Mouse (Mus musculus) hindbrain, embryonic 11.5 days (tissue): Measurements from ENCODE around the gene Bag5. TPM values are rescaled to one million over a fixed set of nuclear protein-coding genes. Genes with fewer than 3 reads are reported as not detected.

ENCODE experiments used
- ATAC-seq: fragments of 200-750 bp; cut with Nextera tagmentation; 2 replicates; pipeline ENCODE4 v1.8.0; 2017; ENCODE audit warnings: mild to moderate bottlenecking, moderate TSS enrichment, moderate library complexity; ENCODE audit not compliant: low FRiP score
- DNase-seq: peaks from one replicate; pipeline ENCODE4 v3.0.0-alpha.2; 2015; ENCODE audit warnings: low spot score
- H3K27ac ChIP-seq: fragments of 300-500 bp; sonication (generic); 2 replicates; pipeline ENCODE4 v1.5.1; 2014; ENCODE audit warnings: mild to moderate bottlenecking, low read depth, low read length
- H3K27me3 ChIP-seq: fragments of 300-500 bp; sonication (generic); 2 replicates; pipeline ENCODE4 v1.6.1; 2014; ENCODE audit warnings: mild to moderate bottlenecking, low read length, moderate library complexity, mixed read lengths; ENCODE audit not compliant: control insufficient read depth, insufficient read depth
- H3K36me3 ChIP-seq: fragments of 300-500 bp; sonication (generic); 2 replicates; pipeline ENCODE4 v1.6.1; 2014; ENCODE audit warnings: mild to moderate bottlenecking, low read length, moderate library complexity, mixed read lengths; ENCODE audit not compliant: control insufficient read depth, insufficient read depth
- H3K4me1 ChIP-seq: fragments of 300-500 bp; sonication (generic); replicated peaks from 2 replicates; pipeline ENCODE4 v1.6.1; 2014; ENCODE audit warnings: low read length, mixed read lengths; ENCODE audit not compliant: control insufficient read depth, insufficient read depth
- H3K4me2 ChIP-seq: fragments of 300-500 bp; sonication (generic); replicated peaks from 2 replicates; pipeline ENCODE4 v1.6.1; 2014; ENCODE audit warnings: mild to moderate bottlenecking, low read depth, low read length
- H3K4me3 ChIP-seq: fragments of 300-500 bp; sonication (generic); 2 replicates; pipeline ENCODE4 v1.5.1; 2014; ENCODE audit warnings: low read depth, low read length
- H3K9ac ChIP-seq: fragments of 300-500 bp; sonication (generic); 2 replicates; pipeline ENCODE4 v1.6.1; 2014; ENCODE audit warnings: low read depth, low read length
- H3K9me3 ChIP-seq: fragments of 300-500 bp; sonication (generic); 2 replicates; pipeline ENCODE4 v1.6.1; 2016; ENCODE audit warnings: low read length; ENCODE audit not compliant: control insufficient read depth
- WGBS: fragments of 180-500 bp; shearing (Covaris S2); extraction: QIAGEN DNeasy Blood & Tissue Kit; methylation state at CpG from one replicate; pipeline ENCODE4 v1.1.7; 2014; 5-methylcytosine and 5-hydroxymethylcytosine counted together
- polyA plus RNA-seq: library from polyadenylated mRNA; unstranded; fragments of >200 nt; fragmentation: Nextera tagmentation; extraction: Ambion mirVana; gene quantifications from 2 replicates; pipeline ENCODE4 v1.2.1, GENCODE M21; 2014

Gene Bag5
- polyA plus RNA-seq, 1 experiment from 2014 or later, result 61.5 TPM

DNA sequence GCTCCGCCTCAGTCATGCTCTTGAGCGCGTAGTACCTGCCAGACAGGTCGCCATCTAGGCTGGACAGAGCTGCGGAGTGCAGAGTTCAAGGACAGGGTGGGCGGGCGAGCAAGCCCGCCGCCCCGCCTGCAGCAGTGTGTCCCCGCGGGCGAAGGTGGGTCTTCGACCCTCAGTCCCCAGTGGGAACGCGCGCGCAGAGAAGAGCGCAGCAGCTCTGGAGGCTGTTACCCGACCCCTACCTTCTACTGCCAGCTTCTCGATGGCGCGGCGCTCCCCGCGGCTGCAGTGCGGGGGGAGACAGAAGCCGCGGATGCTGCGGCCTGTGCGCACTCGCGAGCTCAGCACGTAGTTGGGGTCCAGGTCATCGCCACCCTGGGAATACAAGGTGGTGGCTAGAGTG, 42.1 kb downstream of the Bag5 start:
- Histone ChIP-seq H3K36me3 (no peaks in the 10 kb centered on the region), H3K27me3 (no peaks in the 10 kb centered on the region), H3K27ac (peak overlapping the region; percentile 76), H3K4me3 (peak overlapping the region; percentile 81), H3K9ac (peak overlapping the region; percentile 96), H3K4me2 (peak overlapping the region; percentile 93), H3K4me1 (peaks cover 6% of the 10 kb centered on the region; the same call in 1 of the 2 replicates), H3K9me3 (no peaks in the 10 kb centered on the region)
- ATAC-seq (no peak), DNase-seq (peak; percentile 55)
- WGBS, result under 1% methylated on average over 33 of the region's 35 CpGs

DNA sequence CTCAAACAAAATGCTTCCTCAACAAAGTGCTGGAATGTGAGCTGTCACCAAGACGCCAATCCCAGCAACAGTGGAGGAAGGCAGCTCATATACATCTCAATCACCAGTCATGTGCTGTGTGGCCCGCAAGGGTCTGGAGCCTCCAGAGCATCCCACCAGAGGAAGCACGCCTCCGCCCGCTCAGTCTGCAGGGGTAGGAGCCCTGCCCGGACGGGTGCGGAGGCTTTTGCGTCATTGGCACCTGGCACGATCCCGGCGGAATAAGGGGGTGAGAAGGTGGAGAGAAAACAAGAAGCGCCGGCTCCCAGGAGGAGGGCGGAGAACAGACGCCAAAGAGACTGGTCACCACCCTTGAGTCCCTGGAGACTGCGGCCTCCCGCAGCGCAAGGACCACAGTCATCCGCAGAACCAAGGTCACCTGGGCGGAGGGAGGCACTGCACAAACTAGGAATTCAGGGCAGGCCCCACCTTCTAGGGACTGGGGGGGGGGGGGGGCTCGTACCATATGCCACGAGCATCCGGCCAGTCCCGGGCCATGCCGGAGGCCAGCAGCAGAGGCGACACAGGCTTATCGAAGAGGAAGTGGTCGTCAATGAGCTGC, 42.6 kb downstream of the Bag5 start:
- no peaks in the 10 kb centered on the region for H3K9me3 ChIP-seq
- H3K27me3 ChIP-seq, result no peaks in the 10 kb centered on the region
- no peaks in the 10 kb centered on the region for H3K36me3 ChIP-seq
- H3K4me3 ChIP-seq, result peak overlapping the region; percentile 81
- peaks cover 6% of the 10 kb centered on the region; the same call in 1 of the 2 replicates for H3K4me1 ChIP-seq
- DNase-seq (peak; percentile 58), ATAC-seq (no peak)
- H3K9ac ChIP-seq, result peak overlapping the region; percentile 96
- whole genome bisulfite sequencing, result 5% methylated on average over 24 of the region's 29 CpGs
- H3K4me2 ChIP-seq, result peak overlapping the region; percentile 93
- peak overlapping the region; percentile 76 for H3K27ac ChIP-seq

DNA sequence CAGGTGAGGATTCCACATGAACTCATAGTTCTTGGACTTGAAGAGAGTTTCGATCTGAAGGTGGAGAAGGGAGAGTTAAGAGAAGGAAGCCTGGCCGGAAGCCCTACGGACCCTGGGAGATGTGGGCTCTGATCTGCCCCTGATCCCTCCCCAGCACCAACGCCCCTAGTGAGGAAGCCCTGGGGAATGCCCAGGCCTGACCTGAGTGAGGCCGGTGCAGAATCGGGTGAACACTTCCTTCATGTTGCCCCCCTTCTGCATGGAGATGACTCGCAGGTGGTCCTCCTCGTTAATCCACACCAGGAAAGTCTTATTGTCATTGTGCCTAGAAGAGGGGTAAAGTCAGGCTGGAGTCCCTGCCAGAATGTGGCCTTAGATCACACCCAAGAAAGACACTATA, 43.1 kb downstream of the Bag5 start:
- Histone ChIP-seq H3K4me1 (peaks cover 6% of the 10 kb centered on the region; the same call in 1 of the 2 replicates), H3K27me3 (no peaks in the 10 kb centered on the region), H3K9me3 (no peaks in the 10 kb centered on the region), H3K9ac (peak overlapping the region; percentile 96), H3K36me3 (no peaks in the 10 kb centered on the region), H3K27ac (peak overlapping the region; percentile 47; the same call in 1 of the 2 replicates), H3K4me3 (peak overlapping the region; percentile 81), H3K4me2 (peak overlapping the region; percentile 93)
- 43% methylated on average over 8 of the region's 8 CpGs for whole genome bisulfite sequencing
- DNase-seq (no peak), ATAC-seq (no peak)

DNA sequence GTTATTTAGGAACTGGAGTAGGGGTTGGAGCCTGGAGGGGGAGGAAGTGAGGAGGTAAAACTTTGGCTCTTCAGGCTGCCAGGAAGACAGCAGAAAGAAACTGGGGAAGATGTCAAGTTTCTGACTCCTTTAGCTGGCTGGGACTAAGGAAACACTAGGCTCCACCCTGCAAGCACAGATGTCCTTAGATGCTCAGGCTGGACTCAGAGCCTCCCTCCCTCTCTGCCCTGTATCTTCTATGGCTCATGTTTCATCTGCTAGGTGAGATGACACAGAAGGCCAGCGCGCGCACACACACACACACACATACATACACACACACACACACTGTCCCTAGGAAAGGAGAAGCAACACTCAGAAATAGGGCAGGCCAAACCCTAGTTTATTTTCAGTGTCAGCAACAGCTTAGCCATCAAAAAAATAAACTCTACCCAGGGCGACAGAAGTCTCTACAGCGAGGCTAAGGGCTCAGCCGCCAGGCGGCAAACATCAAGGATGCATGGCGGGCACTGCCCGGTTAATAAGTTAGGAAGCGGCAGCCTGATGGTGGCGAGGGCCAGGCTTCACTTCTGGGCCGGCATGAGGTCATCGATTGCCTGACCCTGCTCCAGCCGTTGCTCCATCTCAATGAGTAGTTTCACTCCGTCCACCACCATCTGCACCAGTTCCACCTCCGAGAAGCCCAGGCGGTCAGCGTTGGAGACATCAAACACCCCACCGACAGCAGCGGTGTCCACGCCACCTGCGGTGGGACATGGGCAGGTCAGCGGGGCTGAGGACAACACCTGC, 43.9 kb downstream of the Bag5 start:
- DNase-seq (peak; percentile 35), ATAC-seq (no peak)
- H3K9ac ChIP-seq, result peak overlapping the region; percentile 3; the same call in 1 of the 2 replicates
- peak overlapping the region; percentile 58 for H3K27ac ChIP-seq
- no peaks in the 10 kb centered on the region for H3K27me3 ChIP-seq
- peak overlapping the region; percentile 81 for H3K4me3 ChIP-seq
- H3K4me2 ChIP-seq, result peak overlapping the region; percentile 93
- no peaks in the 10 kb centered on the region for H3K9me3 ChIP-seq
- no peaks in the 10 kb centered on the region for H3K36me3 ChIP-seq
- WGBS, result 49% methylated on average over 23 of the region's 23 CpGs
- peaks cover 6% of the 10 kb centered on the region; the same call in 1 of the 2 replicates for H3K4me1 ChIP-seq

DNA sequence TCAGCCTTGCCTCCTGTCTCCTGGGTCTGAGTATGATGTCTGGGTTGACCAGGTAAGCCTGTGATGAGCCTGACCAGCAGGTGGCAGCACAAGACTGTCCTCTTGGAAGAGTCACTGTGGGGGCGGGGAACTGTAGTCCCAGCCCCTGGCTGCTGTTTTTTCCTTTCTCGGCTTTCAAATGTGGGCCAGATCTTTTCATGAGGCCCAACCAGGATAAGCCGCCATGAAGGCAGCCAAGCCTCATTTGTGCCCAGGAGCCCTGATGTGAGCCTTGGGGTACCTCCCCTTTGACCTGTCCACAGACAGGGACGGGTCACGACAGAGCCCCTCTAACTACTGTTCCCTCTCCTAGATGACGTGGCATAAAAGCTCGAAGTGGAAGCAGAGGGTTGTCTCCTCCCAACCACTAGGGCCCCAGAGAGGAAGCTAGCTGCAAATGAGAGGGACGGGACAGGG, 44.6 kb downstream of the Bag5 start:
- H3K27me3 ChIP-seq, result no peaks in the 10 kb centered on the region
- peak overlapping the region; percentile 81 for H3K4me3 ChIP-seq
- H3K9ac ChIP-seq, result no peak overlapping the region
- peaks cover 6% of the 10 kb centered on the region; the same call in 1 of the 2 replicates for H3K4me1 ChIP-seq
- ATAC-seq (peak; percentile 60), DNase-seq (peak; percentile 97)
- H3K4me2 ChIP-seq, result peak overlapping the region; percentile 93
- H3K36me3 ChIP-seq, result no peaks in the 10 kb centered on the region
- WGBS, result under 1% methylated on average over 8 of the region's 8 CpGs
- H3K9me3 ChIP-seq, result no peaks in the 10 kb centered on the region
- H3K27ac ChIP-seq, result peak overlapping the region; percentile 58

DNA sequence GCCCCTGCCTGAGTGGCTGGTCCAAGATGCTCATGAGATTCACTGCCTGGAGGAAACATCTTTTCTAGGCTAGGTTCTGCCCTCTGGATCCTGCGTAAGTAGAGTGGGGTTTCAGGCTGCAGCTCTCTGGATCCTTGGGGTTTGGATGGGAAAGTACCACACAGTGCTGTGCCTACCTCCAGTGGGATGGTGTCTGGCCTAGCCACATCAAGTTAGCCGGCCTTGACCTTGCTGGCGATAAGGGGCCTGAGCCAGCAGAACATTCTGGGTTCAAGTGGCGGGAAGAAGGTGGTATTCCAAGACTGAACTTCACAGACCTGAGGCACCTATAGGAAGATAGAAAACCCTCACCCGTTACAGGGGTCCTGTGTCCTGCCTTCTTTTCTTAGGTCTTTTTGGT, 45.6 kb downstream of the Bag5 start:
- peaks cover 4% of the 10 kb centered on the region; the same call in 1 of the 2 replicates for H3K4me1 ChIP-seq
- no peaks in the 10 kb centered on the region for H3K27me3 ChIP-seq
- no peak overlapping the region for H3K4me3 ChIP-seq
- H3K36me3 ChIP-seq, result no peaks in the 10 kb centered on the region
- H3K27ac ChIP-seq, result no peak overlapping the region
- DNase-seq (no peak), ATAC-seq (no peak)
- H3K9ac ChIP-seq, result no peak overlapping the region
- H3K9me3 ChIP-seq, result no peaks in the 10 kb centered on the region
- no peak overlapping the region for H3K4me2 ChIP-seq
- 92% methylated on average over 5 of the region's 5 CpGs for WGBS

DNA sequence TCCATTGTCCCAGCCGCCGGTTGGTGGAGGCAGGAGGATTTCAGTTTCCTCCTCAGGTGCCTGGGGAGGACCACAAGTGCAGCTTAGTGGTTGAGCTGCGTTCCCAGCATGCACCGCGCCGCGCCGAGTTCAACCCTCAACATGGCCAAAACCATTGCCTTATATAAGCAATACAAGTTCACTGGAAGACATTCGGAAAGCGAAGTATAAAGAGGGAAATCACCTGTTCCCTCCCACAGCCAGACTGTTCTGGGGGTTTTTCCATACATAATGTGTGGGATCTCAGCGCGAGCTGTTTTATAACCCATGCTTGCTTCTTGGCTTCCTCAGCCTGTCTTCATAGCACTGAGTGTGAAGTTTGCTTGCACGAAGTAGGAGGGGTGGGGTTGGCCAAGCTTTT, 46.7 kb downstream of the Bag5 start:
- no peak overlapping the region for H3K9ac ChIP-seq
- no peaks in the 10 kb centered on the region for H3K9me3 ChIP-seq
- no peak overlapping the region for H3K27ac ChIP-seq
- peaks cover 2% of the 10 kb centered on the region; the same call in 1 of the 2 replicates for H3K4me1 ChIP-seq
- H3K4me2 ChIP-seq, result no peak overlapping the region
- no peak for DNase-seq
- 78% methylated on average over 13 of the region's 13 CpGs for WGBS
- H3K27me3 ChIP-seq, result no peaks in the 10 kb centered on the region
- no peaks in the 10 kb centered on the region for H3K36me3 ChIP-seq
- no peak overlapping the region for H3K4me3 ChIP-seq
- ATAC-seq, result no peak

DNA sequence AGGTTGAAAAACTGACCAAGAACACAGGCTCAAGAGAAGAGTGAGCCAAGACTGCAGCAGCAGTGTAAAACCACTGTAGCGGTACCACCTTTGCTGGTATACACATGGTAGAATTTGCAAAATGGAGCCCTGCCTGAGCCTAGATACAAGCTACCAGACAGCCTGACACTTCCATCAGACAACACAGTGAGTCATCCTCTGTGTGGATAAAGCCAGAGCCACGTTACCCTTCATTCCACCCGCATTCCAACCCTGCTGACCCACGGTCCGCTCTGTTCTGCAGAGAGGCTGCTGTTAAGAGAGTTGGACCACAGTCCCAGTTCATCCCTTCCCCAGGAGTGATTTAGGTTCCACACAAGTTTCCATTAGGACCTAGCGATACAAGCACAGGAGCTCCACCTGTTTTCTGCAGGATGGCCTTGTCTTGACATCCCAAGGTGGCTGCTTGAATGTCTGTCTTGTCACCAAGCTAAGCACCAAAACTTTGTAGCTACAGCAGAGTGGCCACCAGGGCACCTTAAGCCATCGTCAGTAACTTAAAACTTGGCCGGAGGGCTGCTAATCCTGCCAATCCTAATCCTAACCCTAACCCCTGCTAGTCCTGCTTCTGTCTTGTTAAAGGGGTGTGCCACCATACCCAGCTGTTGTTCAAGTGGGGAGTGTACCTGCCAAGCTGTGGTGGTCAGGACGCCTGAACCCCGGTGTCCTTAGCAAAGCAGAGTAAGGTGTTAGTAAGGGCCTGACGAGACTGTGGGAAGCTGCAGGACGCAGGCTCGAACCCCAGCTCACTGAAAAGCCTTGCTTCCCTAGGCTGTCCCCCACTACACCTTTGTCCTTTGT, 47.8 kb downstream of the Bag5 start:
- Histone ChIP-seq H3K4me1 (peaks cover under 1% of the 10 kb centered on the region; the same call in 1 of the 2 replicates), H3K36me3 (no peaks in the 10 kb centered on the region), H3K27ac (no peak overlapping the region)

More for the DNA sequence above, 47.8 kb downstream of the Bag5 start:
- no peaks in the 10 kb centered on the region for H3K27me3 ChIP-seq
- H3K4me2 ChIP-seq, result no peak overlapping the region
- ATAC-seq (no peak), DNase-seq (no peak)
- H3K4me3 ChIP-seq, result no peak overlapping the region
- no peaks in the 10 kb centered on the region for H3K9me3 ChIP-seq
- H3K9ac ChIP-seq, result no peak overlapping the region
- 87% methylated on average over 13 of the region's 13 CpGs for WGBS
